Mouse (Mus musculus) heart, postnatal 0 days (tissue): ENCODE measurements at regions not wholly inside any gene's neighbourhood (a gene's known extent, or its start where the extent isn't known, plus 50 kb on each side); places are given as distances from the start of the nearest gene placed in this dataset.

Experiments used
- CTCF ChIP-seq: IDR thresholded peaks from 2 replicates; pipeline ENCODE4 v1.5.1; 2016; ENCODE audit warnings: antibody characterized with exemption, control low read depth, low read depth
- EP300 ChIP-seq: IDR thresholded peaks from 2 replicates; pipeline ENCODE4 v1.6.1; 2016; ENCODE audit warnings: antibody characterized with exemption, low read depth

DNA sequence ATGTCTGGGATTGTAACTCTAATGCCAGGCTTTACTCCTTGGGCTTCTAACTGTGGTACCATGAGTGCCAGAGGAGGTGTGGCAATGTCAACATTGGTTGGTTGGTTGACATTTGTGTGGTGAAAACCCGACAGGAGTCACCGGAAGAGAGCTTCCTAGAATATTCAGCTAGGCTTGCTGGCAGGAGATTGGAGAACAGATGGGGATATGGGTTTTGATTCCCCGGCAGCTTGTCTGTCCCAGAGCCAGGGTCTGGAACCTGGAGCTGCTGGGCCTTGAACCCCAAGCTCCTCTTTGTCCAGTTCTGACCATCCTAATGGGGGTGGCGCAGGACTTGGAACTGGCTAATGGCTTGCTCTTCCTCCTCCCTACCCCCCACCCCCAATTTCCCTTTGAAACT, 1198.9 kb upstream of the A1bg start:
- TF ChIP-seq CTCF (no peak), EP300 (no peak)
